Mouse (Mus musculus) intestine, embryonic 14.5 days (tissue): Measurements from ENCODE around the gene Cplx2. TPM values are rescaled to one million over a fixed set of nuclear protein-coding genes. Genes with fewer than 3 reads are reported as not detected.
A peak's percentile ranks its signal among the peaks of the same experiment; 100 is the strongest.

ENCODE experiments used
- ATAC-seq: fragments of 200-750 bp; cut with Nextera tagmentation; replicated peaks from 2 replicates; pipeline ENCODE4 v1.8.0; 2017; ENCODE audit warnings: low read depth, moderate number of reproducible peaks, moderate TSS enrichment, moderate library complexity; ENCODE audit not compliant: low FRiP score, low TSS enrichment
- DNase-seq: peaks from one replicate; pipeline ENCODE4 v3.0.0-alpha.2; 2018; ENCODE audit warnings: low spot score
- H3K27ac ChIP-seq: fragments of 300-500 bp; sonication (generic); 2 replicates; pipeline ENCODE4 v1.5.1; 2014; ENCODE audit warnings: low read depth, mild to moderate bottlenecking, control low read depth
- H3K27me3 ChIP-seq: fragments of 300-500 bp; sonication (generic); replicated peaks from 2 replicates; pipeline ENCODE4 v1.6.1; 2014; ENCODE audit warnings: low read length, control low read depth; ENCODE audit not compliant: control insufficient read depth, insufficient read depth
- H3K36me3 ChIP-seq: fragments of 300-500 bp; sonication (generic); 2 replicates; pipeline ENCODE4 v1.6.1; 2014; ENCODE audit warnings: low read length, control low read depth; ENCODE audit not compliant: control insufficient read depth, insufficient read depth
- H3K4me1 ChIP-seq: fragments of 300-500 bp; sonication (generic); replicated peaks from 2 replicates; pipeline ENCODE4 v1.6.1; 2014; ENCODE audit warnings: low read length, control low read depth, mixed read lengths; ENCODE audit not compliant: control insufficient read depth, insufficient read depth
- H3K4me2 ChIP-seq: fragments of 300-500 bp; sonication (generic); 2 replicates; pipeline ENCODE4 v1.6.1; 2014; ENCODE audit warnings: low read length
- H3K4me3 ChIP-seq: fragments of 300-500 bp; sonication (generic); 2 replicates; pipeline ENCODE4 v1.5.1; 2014; ENCODE audit warnings: low read depth, low read length, control low read depth, mixed read lengths
- H3K9ac ChIP-seq: fragments of 300-500 bp; sonication (generic); 2 replicates; pipeline ENCODE4 v1.6.1; 2014; ENCODE audit warnings: mild to moderate bottlenecking, low read length
- H3K9me3 ChIP-seq: fragments of 300-500 bp; sonication (generic); 2 replicates; pipeline ENCODE4 v1.6.1; 2016; ENCODE audit warnings: low read length, control low read depth; ENCODE audit not compliant: control insufficient read depth
- WGBS: fragments of 180-500 bp; shearing (Covaris S2); extraction: QIAGEN DNeasy Blood & Tissue Kit; methylation state at CpG from one replicate; pipeline ENCODE4 v1.1.7; 2014; 5-methylcytosine and 5-hydroxymethylcytosine counted together
- polyA plus RNA-seq: library from polyadenylated mRNA; unstranded; fragments of >200 nt; fragmentation: Nextera tagmentation; extraction: Ambion mirVana; gene quantifications from 2 replicates; pipeline ENCODE4 v1.2.1, GENCODE M21; 2014

The Cplx2 gene
- polyA plus RNA-seq, 1 experiment from 2014 or later = 6.7 TPM

DNA sequence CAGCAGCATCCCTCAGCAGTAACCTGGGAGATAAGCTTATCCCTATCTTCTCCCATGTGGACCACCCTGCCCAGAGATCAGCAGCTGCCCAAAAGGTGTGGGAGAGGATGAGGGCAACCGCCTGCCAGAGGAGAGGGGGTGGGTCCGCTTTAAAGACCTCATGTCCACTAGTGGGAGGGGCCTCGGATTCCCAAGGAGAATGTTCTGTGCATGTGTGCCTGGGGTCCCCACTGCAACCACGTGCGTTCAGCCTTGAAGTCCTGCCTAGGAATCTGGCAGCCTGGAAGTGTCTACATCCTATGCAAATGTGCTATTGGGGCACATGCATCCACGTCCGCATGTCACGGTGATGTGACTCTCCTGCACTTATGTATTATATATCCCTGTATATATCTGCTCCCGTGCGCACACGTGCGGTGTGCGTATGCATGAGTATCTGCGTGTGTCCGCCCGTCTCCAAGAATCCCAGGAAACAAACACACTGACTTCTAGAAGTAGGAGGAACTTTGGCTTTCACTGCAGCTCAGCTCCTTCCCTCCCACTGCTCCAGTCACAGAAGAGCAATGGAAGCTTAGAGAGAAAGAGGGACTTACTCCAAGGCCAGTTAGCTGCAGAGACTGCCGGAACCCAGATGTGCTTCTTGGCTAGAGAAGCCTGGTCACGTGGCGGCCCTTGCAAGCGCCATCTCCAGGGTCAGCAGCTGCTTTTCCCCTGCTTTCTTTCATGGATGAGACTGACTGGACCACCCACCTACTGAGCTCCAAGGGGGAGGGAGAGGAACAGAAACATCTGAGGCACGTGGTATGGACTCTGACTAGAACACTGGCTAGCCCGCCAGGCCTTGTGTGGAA is 39.1 kb upstream of the Cplx2 start:
- Histone ChIP-seq H3K4me1 (peaks cover 13% of the 10 kb centered on the region), H3K9ac (no peak overlapping the region), H3K27me3 (no peaks in the 10 kb centered on the region), H3K27ac (peak overlapping the region; percentile 77), H3K36me3 (no peaks in the 10 kb centered on the region), H3K4me3 (no peak overlapping the region), H3K4me2 (peak overlapping the region; percentile 21), H3K9me3 (no peaks in the 10 kb centered on the region)
- ATAC-seq = peak; percentile 87
- WGBS = 41% methylated on average over 22 of the region's 22 CpGs
- DNase-seq = peak; percentile 90

DNA sequence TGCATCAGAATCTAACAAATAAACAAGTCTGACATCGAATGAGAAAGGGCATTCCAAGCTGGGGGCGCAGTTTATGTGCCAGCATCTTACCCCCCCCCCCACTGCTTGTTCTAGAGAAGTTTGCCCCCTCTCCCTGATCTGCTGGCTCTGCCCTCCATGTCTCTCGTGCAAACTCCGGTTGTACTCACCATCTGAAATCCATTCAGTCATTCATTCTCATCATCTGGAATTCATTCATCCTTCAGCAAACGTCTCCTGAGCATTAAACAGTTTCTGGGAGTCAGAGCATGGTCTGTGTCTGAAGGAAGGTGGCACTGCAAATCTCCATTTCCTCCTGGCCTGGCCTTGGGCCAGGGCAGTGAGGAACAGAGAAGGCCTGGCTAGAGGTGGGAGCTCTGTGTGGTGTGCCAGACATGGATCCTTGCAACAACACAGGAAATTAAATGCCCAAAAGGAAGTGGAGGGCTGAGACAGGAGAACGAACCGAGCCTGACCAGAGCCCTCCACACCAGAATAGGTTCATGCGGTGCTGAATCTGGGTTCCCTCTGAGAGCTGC is 38.1 kb upstream of the Cplx2 start:
- DNase-seq (no peak), ATAC-seq (no peak)
- 54% methylated on average over 8 of the region's 8 CpGs for WGBS
- no peak overlapping the region for H3K4me3 ChIP-seq
- peak overlapping the region; percentile 77 for H3K27ac ChIP-seq
- H3K36me3 ChIP-seq = no peaks in the 10 kb centered on the region
- H3K4me2 ChIP-seq = no peak overlapping the region
- H3K27me3 ChIP-seq = no peaks in the 10 kb centered on the region
- no peaks in the 10 kb centered on the region for H3K9me3 ChIP-seq
- no peak overlapping the region for H3K9ac ChIP-seq
- H3K4me1 ChIP-seq = peaks cover 13% of the 10 kb centered on the region

DNA sequence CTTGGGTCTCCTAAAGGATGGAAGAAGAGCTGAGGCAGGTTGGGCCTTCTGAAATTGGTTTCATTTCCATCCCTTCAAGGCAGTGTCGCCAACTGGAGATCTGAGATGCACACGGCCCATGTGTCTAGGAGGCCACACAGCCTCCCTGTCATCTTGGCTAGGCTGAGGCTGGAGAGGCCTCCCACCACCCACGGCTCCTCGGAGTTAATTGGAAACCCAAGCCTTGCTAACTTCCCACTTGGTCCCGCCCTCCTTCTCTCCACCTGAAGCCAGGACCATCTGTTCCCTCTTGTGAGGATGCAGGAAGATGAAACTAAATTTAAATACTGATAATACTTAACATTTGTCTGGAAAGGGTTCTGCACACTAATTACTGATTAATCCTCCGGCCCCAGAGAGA is 34.1 kb upstream of the Cplx2 start:
- H3K9me3 ChIP-seq = no peaks in the 10 kb centered on the region
- WGBS = 69% methylated on average over 6 of the region's 6 CpGs
- H3K27me3 ChIP-seq = no peaks in the 10 kb centered on the region
- H3K36me3 ChIP-seq = no peaks in the 10 kb centered on the region
- DNase-seq (no peak), ATAC-seq (no peak)
- H3K4me3 ChIP-seq = no peak overlapping the region
- H3K4me1 ChIP-seq = peaks cover 6% of the 10 kb centered on the region; the same call in 1 of the 2 replicates
- H3K4me2 ChIP-seq = no peak overlapping the region
- H3K27ac ChIP-seq = no peak overlapping the region
- H3K9ac ChIP-seq = no peak overlapping the region

DNA sequence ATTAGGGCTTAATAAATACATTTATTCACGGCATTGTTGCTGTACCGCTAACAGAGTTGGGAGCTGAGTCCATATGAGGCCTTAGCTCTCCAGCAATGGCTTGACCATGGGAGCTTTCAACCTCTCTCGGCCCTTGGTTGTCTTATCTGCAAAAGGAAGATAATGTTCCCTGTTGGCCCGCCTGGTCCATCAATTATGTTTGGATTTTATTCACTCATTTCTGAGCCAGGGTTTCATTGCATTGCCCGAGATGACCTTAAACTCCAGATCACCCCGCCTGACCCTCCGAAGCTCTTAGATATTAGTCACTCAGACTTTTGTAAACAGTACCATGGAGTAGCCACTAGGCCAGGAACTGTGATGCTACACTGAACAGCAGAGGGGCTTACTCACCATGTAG is 33.6 kb upstream of the Cplx2 start:
- 55% methylated on average over 7 of the region's 7 CpGs for WGBS
- ATAC-seq = no peak
- Histone ChIP-seq H3K27ac (no peak overlapping the region), H3K9me3 (no peaks in the 10 kb centered on the region), H3K4me3 (no peak overlapping the region), H3K4me2 (no peak overlapping the region), H3K9ac (no peak overlapping the region), H3K36me3 (no peaks in the 10 kb centered on the region), H3K4me1 (peaks cover 6% of the 10 kb centered on the region; the same call in 1 of the 2 replicates), H3K27me3 (no peaks in the 10 kb centered on the region)
- no peak for DNase-seq

DNA sequence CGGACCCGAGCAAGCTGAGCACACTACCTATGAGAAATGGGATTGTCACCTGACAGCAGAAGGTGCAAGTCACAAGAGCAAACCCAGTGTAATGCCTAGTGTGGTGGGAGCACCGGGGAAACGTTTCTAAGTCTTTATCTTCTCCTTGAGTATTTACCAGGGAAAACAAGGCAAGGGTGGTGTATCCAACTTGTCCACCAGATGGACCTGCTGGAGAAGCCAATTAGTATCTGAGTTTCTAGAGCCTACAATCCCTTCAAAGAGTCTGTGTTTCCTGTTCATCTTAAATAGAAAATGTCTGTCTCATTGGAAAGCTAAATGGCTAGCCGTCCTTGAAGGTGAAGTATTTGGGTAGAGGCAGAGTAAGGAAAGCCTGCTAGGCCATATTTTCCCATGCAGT is 32.3 kb upstream of the Cplx2 start:
- Histone ChIP-seq H3K36me3 (no peaks in the 10 kb centered on the region), H3K9me3 (no peaks in the 10 kb centered on the region), H3K4me2 (no peak overlapping the region), H3K9ac (no peak overlapping the region), H3K4me3 (no peak overlapping the region), H3K27ac (no peak overlapping the region), H3K4me1 (no peaks in the 10 kb centered on the region), H3K27me3 (no peaks in the 10 kb centered on the region)
- no peak for ATAC-seq
- WGBS = 79% methylated on average over 5 of the region's 5 CpGs
- no peak for DNase-seq

DNA sequence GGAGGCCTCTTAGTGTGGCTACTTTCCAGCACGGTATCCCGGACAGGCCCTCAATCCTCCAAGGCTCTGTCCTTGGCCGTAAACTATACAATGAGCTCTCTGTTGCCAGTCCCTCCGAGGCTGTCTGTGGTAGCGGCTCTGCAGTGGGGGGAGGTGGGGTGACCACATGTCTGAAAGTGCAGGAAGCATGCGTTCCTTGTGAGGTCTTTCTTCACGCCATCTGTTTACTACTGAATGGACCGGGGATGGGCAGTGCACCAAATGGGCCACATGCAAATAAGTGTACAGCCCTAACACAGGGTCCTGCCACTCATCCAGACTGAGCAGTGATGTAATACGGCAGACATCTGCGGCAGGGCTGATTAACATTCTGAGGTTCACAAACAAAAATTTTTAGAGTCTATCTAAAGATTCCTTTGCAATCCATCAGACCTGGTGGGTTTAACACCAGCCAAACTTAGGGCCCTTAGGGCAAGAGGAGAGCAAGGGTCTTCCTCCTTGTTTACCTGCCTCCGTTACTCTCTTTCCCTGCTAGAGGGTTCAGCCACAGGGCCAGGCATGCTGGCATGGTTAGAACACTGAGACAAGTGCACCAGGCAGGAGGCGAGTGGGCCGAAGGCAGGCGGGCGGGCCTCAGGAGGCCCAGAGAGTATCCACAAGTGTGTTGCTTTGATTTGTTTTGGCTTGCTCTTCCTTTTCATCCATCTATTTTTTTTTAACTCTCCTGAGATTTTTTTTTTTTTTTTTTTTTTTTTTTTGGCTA is 25.1 kb upstream of the Cplx2 start:
- H3K4me1 ChIP-seq = no peaks in the 10 kb centered on the region
- ATAC-seq = no peak
- H3K9me3 ChIP-seq = no peaks in the 10 kb centered on the region; the same call in 1 of the 2 replicates
- H3K27me3 ChIP-seq = no peaks in the 10 kb centered on the region
- 70% methylated on average over 15 of the region's 15 CpGs for WGBS
- DNase-seq = no peak
- no peak overlapping the region for H3K4me3 ChIP-seq
- no peaks in the 10 kb centered on the region for H3K36me3 ChIP-seq
- H3K9ac ChIP-seq = no peak overlapping the region
- H3K4me2 ChIP-seq = no peak overlapping the region
- H3K27ac ChIP-seq = no peak overlapping the region

DNA sequence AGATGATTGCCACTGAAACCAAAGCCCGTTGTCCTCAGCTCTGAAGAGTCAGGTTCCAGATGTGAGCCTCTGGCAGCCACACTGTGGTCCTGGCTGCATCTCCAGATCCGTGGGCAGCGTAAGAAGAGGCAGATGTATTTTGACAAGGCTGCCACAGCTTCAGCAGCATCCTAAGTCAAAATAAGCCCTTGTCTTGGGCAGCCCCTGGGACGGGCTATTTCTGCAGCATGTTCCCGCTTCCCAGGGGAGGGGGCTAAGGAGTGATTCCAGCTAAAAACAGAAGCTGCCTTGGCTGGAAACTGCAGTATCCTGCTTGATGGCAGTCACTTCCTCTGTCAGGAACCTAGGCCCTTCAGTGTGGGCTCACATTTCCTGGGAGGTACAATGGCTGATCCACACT is 23.1 kb upstream of the Cplx2 start:
- 67% methylated on average over 5 of the region's 5 CpGs for WGBS
- Histone ChIP-seq H3K9ac (no peak overlapping the region), H3K9me3 (no peaks in the 10 kb centered on the region; the same call in 1 of the 2 replicates), H3K27ac (no peak overlapping the region), H3K4me1 (no peaks in the 10 kb centered on the region), H3K36me3 (no peaks in the 10 kb centered on the region), H3K4me2 (no peak overlapping the region), H3K4me3 (no peak overlapping the region), H3K27me3 (no peaks in the 10 kb centered on the region)
- DNase-seq (no peak), ATAC-seq (no peak)

DNA sequence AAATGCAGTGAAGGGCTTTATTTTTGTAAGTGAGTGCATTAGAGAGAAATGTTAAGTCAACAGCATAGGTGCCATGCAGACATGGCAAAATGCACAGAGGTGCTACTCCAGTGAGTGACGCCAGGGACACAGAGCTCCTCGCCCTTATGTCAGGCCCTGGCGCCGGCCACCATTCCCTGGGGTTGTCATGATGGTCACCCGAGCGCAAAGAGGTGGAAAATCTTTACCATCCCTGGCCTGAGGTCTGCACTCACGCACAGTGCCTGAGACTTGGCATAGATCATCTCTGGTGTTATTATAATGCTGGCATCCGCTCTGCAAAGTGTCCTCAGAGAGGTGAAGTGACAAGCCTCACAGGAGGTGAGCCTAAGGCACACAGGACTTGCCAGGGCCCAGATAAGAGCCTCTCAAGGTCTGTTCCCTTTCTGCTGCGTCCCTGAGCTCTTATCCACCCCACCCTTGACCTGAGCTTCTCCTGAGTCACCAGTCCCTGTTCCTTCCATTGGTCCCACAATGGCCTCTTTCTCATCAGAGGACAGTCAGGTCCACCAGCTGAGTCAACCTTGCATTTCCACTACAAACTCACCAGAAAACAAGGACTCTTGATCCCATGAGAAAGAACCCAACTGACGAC is 21.9 kb upstream of the Cplx2 start:
- no peak for DNase-seq
- 86% methylated on average over 10 of the region's 10 CpGs for WGBS

More for the DNA sequence above, 21.9 kb upstream of the Cplx2 start:
- Histone ChIP-seq H3K4me1 (no peaks in the 10 kb centered on the region), H3K27me3 (no peaks in the 10 kb centered on the region), H3K27ac (no peak overlapping the region), H3K4me3 (no peak overlapping the region), H3K9me3 (no peaks in the 10 kb centered on the region; the same call in 1 of the 2 replicates), H3K36me3 (no peaks in the 10 kb centered on the region), H3K9ac (no peak overlapping the region), H3K4me2 (no peak overlapping the region)
- no peak for ATAC-seq
